Mouse (Mus musculus) frontal cortex, adult (tissue): ENCODE data around the gene Ubr1.
A peak's percentile ranks its signal among the peaks of the same experiment; 100 is the strongest.

Experiments used
- ATAC-seq: cut with Nextera tagmentation; 2 replicates; pipeline ENCODE4 v1.9.2; 2017; ENCODE audit warnings: mild to moderate bottlenecking, moderate library complexity, mixed read lengths; ENCODE audit not compliant: low TSS enrichment

Ubr1 gene

DNA sequence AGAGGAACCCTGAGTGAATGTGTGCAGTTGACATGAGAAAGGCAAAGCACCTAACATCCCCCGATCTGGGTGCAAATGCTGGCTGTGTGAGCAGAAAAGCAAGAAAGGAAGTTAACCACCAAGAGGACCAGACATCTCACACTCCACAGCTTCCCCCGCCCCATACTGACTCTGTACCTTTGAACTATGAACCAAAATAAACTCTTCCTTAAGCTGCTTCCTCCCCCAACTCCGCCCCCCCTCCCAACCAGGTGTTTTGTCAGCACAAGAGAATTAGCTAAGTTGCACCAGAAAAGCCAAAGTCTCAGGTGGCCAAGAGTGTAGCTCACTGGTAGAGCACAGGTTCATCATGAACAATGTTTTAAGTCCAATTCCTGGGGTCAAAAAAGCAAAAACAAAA is 117.4 kb downstream of the Ubr1 start:
- no peak for ATAC-seq

DNA sequence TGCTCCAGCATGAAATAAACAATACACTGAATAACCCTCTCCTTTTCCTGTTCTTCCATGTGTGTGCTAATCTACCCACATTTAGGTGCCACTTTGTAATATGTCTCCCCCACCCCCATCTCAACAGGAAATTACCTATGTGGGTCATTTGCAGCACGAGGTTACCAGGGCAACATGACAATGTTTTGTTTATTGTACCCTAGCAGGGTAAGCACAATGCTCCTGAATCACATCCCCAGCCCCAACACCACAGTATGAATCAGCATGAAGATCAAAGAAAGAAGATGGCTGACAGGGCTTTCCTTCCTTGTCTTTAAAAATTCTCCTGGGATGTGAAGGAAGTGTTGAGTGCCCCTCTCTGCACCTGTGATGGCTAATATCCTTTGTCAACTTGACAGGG is 117.9 kb downstream of the Ubr1 start:
- no peak for ATAC-seq

- peak; percentile 99 for ATAC-seq
These were observed 120.0 kb downstream of the Ubr1 start, which contains the start of gene Ttbk2 for GRCm38 (mm10) chr2:120850424-120851082. Ttbk2 (minus strand) TSS chr2:120850604.

GRCm38 (mm10) chr2:120849449-120850423 is 120.8 kb downstream of the Ubr1 start, which contains the start of gene Cdan1:
Cdan1 (minus strand) TSS chr2:120850128.
- ATAC-seq: peak; percentile 39

GRCm38 (mm10) chr2:120845280-120845679 is 125.2 kb downstream of the Ubr1 start:
- ATAC-seq: no peak

- no peak for ATAC-seq
These were observed 126.5 kb downstream of the Ubr1 start for GRCm38 (mm10) chr2:120843990-120844389.

GRCm38 (mm10) chr2:120841211-120841610 is 129.3 kb downstream of the Ubr1 start:
- ATAC-seq: no peak

DNA sequence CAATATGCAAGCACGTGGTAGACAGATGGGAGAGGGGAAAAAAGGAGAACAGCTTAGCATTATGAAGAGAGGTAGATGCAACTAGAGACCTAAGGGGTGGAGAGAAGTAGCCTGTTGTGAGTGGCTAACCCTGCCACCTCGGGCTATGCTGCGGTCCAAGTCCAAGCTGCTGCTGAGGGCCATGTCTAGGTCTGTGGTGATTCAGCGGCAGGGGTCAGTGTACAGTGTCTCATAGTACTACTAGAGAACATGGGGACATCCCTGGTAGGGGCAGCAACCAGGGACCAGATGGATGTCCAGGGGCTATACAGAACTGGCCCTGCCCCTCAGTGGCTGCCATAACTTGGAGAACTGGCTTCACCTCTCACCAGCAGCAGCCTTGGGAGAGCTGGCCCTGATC is 135.3 kb downstream of the Ubr1 start:
- no peak for ATAC-seq

- no peak for ATAC-seq
These were observed 143.4 kb downstream of the Ubr1 start for GRCm38 (mm10) chr2:120826936-120827638.
